Mouse (Mus musculus): Measurements from ENCODE around the gene Fam83g. TPM values are rescaled to one million over a fixed set of nuclear protein-coding genes. Genes with fewer than 3 reads are reported as not detected.

Fam83g gene
- polyA plus RNA-seq, 1 experiment from 2014 or later = 3.7 TPM

- Histone ChIP-seq H3K4me2 (ENCODE audit: low read depth, low read length) (no peak overlapping the region), H3K4me3 (ENCODE audit: low read depth, low read length) (no peak overlapping the region), H3K27me3 (replicated peaks; ENCODE audit: control insufficient read depth, insufficient read depth, low read length) (no peaks in the 10 kb centered on the region), H3K9me3 (ENCODE audit: control insufficient read depth, low read length) (no peaks in the 10 kb centered on the region), H3K4me1 (ENCODE audit: control insufficient read depth, insufficient read depth, low read length) (no peaks in the 10 kb centered on the region), H3K27ac (replicated peaks; ENCODE audit: low read depth, low read length) (no peak overlapping the region), H3K36me3 (ENCODE audit: control insufficient read depth, insufficient read depth, low read length) (no peaks in the 10 kb centered on the region), H3K9ac (ENCODE audit: low read depth, low read length) (no peak overlapping the region)
- 86% methylated on average over 4 of the region's 4 CpGs for WGBS
- ATAC-seq (ENCODE audit: low read depth) (no peak), DNase-seq (ENCODE audit: low spot score) (no peak)
Measured at GRCm38 (mm10) chr11:61649626-61650025, 34.3 kb upstream of the Fam83g start.

- no peak overlapping the region for H3K4me3 ChIP-seq (ENCODE audit: low read depth, low read length)
- H3K36me3 ChIP-seq (ENCODE audit: control insufficient read depth, insufficient read depth, low read length) = no peaks in the 10 kb centered on the region
- H3K27me3 ChIP-seq (replicated peaks; ENCODE audit: control insufficient read depth, insufficient read depth, low read length) = no peaks in the 10 kb centered on the region
- H3K4me1 ChIP-seq (ENCODE audit: control insufficient read depth, insufficient read depth, low read length) = no peaks in the 10 kb centered on the region
- no peak for DNase-seq (ENCODE audit: low spot score)
- no peak overlapping the region for H3K27ac ChIP-seq (replicated peaks; ENCODE audit: low read depth, low read length)
- H3K9me3 ChIP-seq (ENCODE audit: control insufficient read depth, low read length) = no peaks in the 10 kb centered on the region
- 84% methylated on average over 9 of the region's 9 CpGs for WGBS
- no peak overlapping the region for H3K9ac ChIP-seq (ENCODE audit: low read depth, low read length)
- ATAC-seq (ENCODE audit: low read depth) = no peak
- no peak overlapping the region for H3K4me2 ChIP-seq (ENCODE audit: low read depth, low read length)
Measured at GRCm38 (mm10) chr11:61650470-61651265, 33.2 kb upstream of the Fam83g start.

- H3K27me3 ChIP-seq (replicated peaks; ENCODE audit: control insufficient read depth, insufficient read depth, low read length) = no peaks in the 10 kb centered on the region
Measured at GRCm38 (mm10) chr11:61652216-61652615, 31.7 kb upstream of the Fam83g start.

GRCm38 (mm10) chr11:61652686-61653447 is 31.0 kb upstream of the Fam83g start, which contains the start of gene Grap:
TSS of gene Grap (plus strand) at chr11:61653265.
- no peaks in the 10 kb centered on the region for H3K36me3 ChIP-seq (ENCODE audit: control insufficient read depth, insufficient read depth, low read length)
- ATAC-seq (ENCODE audit: low read depth) (no peak), DNase-seq (ENCODE audit: low spot score) (no peak)
- no peak within 1 kb of the TSS for H3K27ac ChIP-seq (replicated peaks; ENCODE audit: low read depth, low read length)
- peak within 1 kb of the TSS; percentile 15; the same call in 1 of the 2 replicates for H3K4me3 ChIP-seq (ENCODE audit: low read depth, low read length)
- H3K9ac ChIP-seq (ENCODE audit: low read depth, low read length) = no peak within 1 kb of the TSS
- no peaks in the 10 kb centered on the region for H3K27me3 ChIP-seq (replicated peaks; ENCODE audit: control insufficient read depth, insufficient read depth, low read length)
- H3K9me3 ChIP-seq (ENCODE audit: control insufficient read depth, low read length) = no peaks in the 10 kb centered on the region
- H3K4me2 ChIP-seq (ENCODE audit: low read depth, low read length) = peak within 1 kb of the TSS; percentile 16; the same call in 1 of the 2 replicates
- H3K4me1 ChIP-seq (ENCODE audit: control insufficient read depth, insufficient read depth, low read length) = no peaks in the 10 kb centered on the region
- WGBS = 60% methylated on average over 10 of the region's 10 CpGs

More at GRCm38 (mm10) chr11:61652216-61652615, 31.7 kb upstream of the Fam83g start:
- WGBS = 91% methylated on average over 5 of the region's 5 CpGs
- H3K27ac ChIP-seq (replicated peaks; ENCODE audit: low read depth, low read length) = no peak overlapping the region
- no peak overlapping the region for H3K9ac ChIP-seq (ENCODE audit: low read depth, low read length)
- H3K36me3 ChIP-seq (ENCODE audit: control insufficient read depth, insufficient read depth, low read length) = no peaks in the 10 kb centered on the region
- DNase-seq (ENCODE audit: low spot score) (no peak), ATAC-seq (ENCODE audit: low read depth) (no peak)
- H3K4me1 ChIP-seq (ENCODE audit: control insufficient read depth, insufficient read depth, low read length) = no peaks in the 10 kb centered on the region
- no peaks in the 10 kb centered on the region for H3K9me3 ChIP-seq (ENCODE audit: control insufficient read depth, low read length)
- no peak overlapping the region for H3K4me3 ChIP-seq (ENCODE audit: low read depth, low read length)
- H3K4me2 ChIP-seq (ENCODE audit: low read depth, low read length) = no peak overlapping the region

- DNase-seq (ENCODE audit: low spot score) (no peak), ATAC-seq (ENCODE audit: low read depth) (no peak)
- H3K9ac ChIP-seq (ENCODE audit: low read depth, low read length) = no peak overlapping the region
- H3K36me3 ChIP-seq (ENCODE audit: control insufficient read depth, insufficient read depth, low read length) = no peaks in the 10 kb centered on the region
- H3K4me3 ChIP-seq (ENCODE audit: low read depth, low read length) = peak overlapping the region; percentile 15; the same call in 1 of the 2 replicates
- H3K4me2 ChIP-seq (ENCODE audit: low read depth, low read length) = peak overlapping the region; percentile 16; the same call in 1 of the 2 replicates
- H3K9me3 ChIP-seq (ENCODE audit: control insufficient read depth, low read length) = no peaks in the 10 kb centered on the region
- H3K27me3 ChIP-seq (replicated peaks; ENCODE audit: control insufficient read depth, insufficient read depth, low read length) = no peaks in the 10 kb centered on the region
- no peak overlapping the region for H3K27ac ChIP-seq (replicated peaks; ENCODE audit: low read depth, low read length)
- no peaks in the 10 kb centered on the region for H3K4me1 ChIP-seq (ENCODE audit: control insufficient read depth, insufficient read depth, low read length)
- WGBS = 76% methylated on average over 2 of the region's 2 CpGs
Measured at GRCm38 (mm10) chr11:61653568-61653967, 30.3 kb upstream of the Fam83g start.

- no peak overlapping the region for H3K4me2 ChIP-seq (ENCODE audit: low read depth, low read length)
- no peaks in the 10 kb centered on the region for H3K27me3 ChIP-seq (replicated peaks; ENCODE audit: control insufficient read depth, insufficient read depth, low read length)
- H3K9ac ChIP-seq (ENCODE audit: low read depth, low read length) = no peak overlapping the region
- H3K4me1 ChIP-seq (ENCODE audit: control insufficient read depth, insufficient read depth, low read length) = no peaks in the 10 kb centered on the region
- DNase-seq (ENCODE audit: low spot score) (no peak), ATAC-seq (ENCODE audit: low read depth) (no peak)
- no peaks in the 10 kb centered on the region for H3K9me3 ChIP-seq (ENCODE audit: control insufficient read depth, low read length)
- H3K36me3 ChIP-seq (ENCODE audit: control insufficient read depth, insufficient read depth, low read length) = no peaks in the 10 kb centered on the region
- H3K4me3 ChIP-seq (ENCODE audit: low read depth, low read length) = no peak overlapping the region
- no peak overlapping the region for H3K27ac ChIP-seq (replicated peaks; ENCODE audit: low read depth, low read length)
- WGBS = 81% methylated on average over 4 of the region's 4 CpGs
Measured at GRCm38 (mm10) chr11:61654786-61655311, 29.0 kb upstream of the Fam83g start.

GRCm38 (mm10) chr11:61655649-61656048 is 28.2 kb upstream of the Fam83g start:
- H3K9me3 ChIP-seq (ENCODE audit: control insufficient read depth, low read length) = no peaks in the 10 kb centered on the region
- DNase-seq (ENCODE audit: low spot score) = no peak
- no peaks in the 10 kb centered on the region for H3K4me1 ChIP-seq (ENCODE audit: control insufficient read depth, insufficient read depth, low read length)
- no peak overlapping the region for H3K27ac ChIP-seq (replicated peaks; ENCODE audit: low read depth, low read length)
- H3K27me3 ChIP-seq (replicated peaks; ENCODE audit: control insufficient read depth, insufficient read depth, low read length) = no peaks in the 10 kb centered on the region
- H3K36me3 ChIP-seq (ENCODE audit: control insufficient read depth, insufficient read depth, low read length) = no peaks in the 10 kb centered on the region
- no peak for ATAC-seq (ENCODE audit: low read depth)
- H3K4me3 ChIP-seq (ENCODE audit: low read depth, low read length) = no peak overlapping the region
- H3K4me2 ChIP-seq (ENCODE audit: low read depth, low read length) = no peak overlapping the region
- H3K9ac ChIP-seq (ENCODE audit: low read depth, low read length) = no peak overlapping the region
- WGBS = 59% methylated on average over 4 of the region's 4 CpGs

- Histone ChIP-seq H3K4me2 (ENCODE audit: low read depth, low read length) (no peak overlapping the region), H3K27me3 (replicated peaks; ENCODE audit: control insufficient read depth, insufficient read depth, low read length) (no peaks in the 10 kb centered on the region), H3K36me3 (ENCODE audit: control insufficient read depth, insufficient read depth, low read length) (no peaks in the 10 kb centered on the region), H3K4me3 (ENCODE audit: low read depth, low read length) (no peak overlapping the region), H3K9me3 (ENCODE audit: control insufficient read depth, low read length) (no peaks in the 10 kb centered on the region), H3K9ac (ENCODE audit: low read depth, low read length) (no peak overlapping the region), H3K27ac (replicated peaks; ENCODE audit: low read depth, low read length) (no peak overlapping the region), H3K4me1 (ENCODE audit: control insufficient read depth, insufficient read depth, low read length) (no peaks in the 10 kb centered on the region)
- ATAC-seq (ENCODE audit: low read depth) (no peak), DNase-seq (ENCODE audit: low spot score) (no peak)
- WGBS = 64% methylated on average over 6 of the region's 6 CpGs
Measured at GRCm38 (mm10) chr11:61656148-61656850, 27.6 kb upstream of the Fam83g start.

Data from embryonic facial prominence, embryonic 14.5 days (tissue).